In the genomic region with DNA sequence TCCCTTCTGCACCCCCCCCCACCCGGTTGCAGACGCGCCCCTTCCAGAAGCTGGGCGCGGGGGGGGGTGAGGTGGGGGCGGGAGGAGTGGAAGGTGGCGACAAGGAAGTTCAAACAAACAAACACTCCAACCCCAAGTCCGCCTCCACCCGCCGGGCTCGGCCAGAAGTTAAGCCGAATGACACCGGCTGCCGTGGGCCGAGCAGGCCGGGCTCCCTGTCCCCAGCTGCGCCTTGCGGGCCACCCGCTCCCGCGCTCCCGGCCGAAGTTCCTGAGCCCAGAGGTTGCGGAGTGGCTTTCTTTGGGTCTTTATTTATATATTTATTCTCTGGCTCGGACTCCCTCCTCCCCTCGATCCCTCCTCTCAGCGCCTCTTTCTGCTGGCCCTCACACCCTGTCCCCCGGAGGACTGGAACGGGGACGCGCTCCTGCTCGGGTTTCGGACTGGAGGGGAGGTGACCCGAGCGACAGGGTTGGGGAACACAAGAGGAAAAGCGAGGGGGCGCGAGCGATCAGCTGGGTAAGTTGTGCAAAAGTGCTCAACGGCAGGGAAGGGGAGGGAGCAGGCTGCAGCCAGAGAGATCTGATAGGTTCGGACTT, we compare ENCODE assay signal across 8 mouse cellular contexts. TPM values are rescaled to one million over a fixed set of nuclear protein-coding genes. Genes with fewer than 3 reads are reported as not detected.
DNase-seq lines count a peak whose midpoint lies in the region; ATAC-seq lines count a peak whose summit lies in the region.
"Had no signal": no experiment of that assay in that cellular context is flagged by ENCODE, and none has a peak within 500 bp of the region (broad histone marks: within the 10 kb centered on the region; RNA-seq: fewer than 3 reads in every experiment).

TSS of gene Pax7 (minus strand) at position 493 of the 599 bp plus-strand sequence.

- H3K9me3 ChIP-seq in kidney, embryonic 16.5 days (ENCODE audit: low read length), result no peaks in the 10 kb centered on the region
- H3K9me3 ChIP-seq in embryonic facial prominence, embryonic 11.5 days (replicated peaks; ENCODE audit: control insufficient read depth, low read length), result no peaks in the 10 kb centered on the region
- no peaks in the 10 kb centered on the region for H3K9me3 ChIP-seq in hindbrain, embryonic 13.5 days
- no peaks in the 10 kb centered on the region for H3K9me3 ChIP-seq in neural tube, embryonic 12.5 days

- no peak for DNase-seq in kidney, postnatal 36 days
- peak; percentile 62 for DNase-seq in embryonic facial prominence, embryonic 11.5 days (ENCODE audit: low spot score)
- DNase-seq in urinary bladder, postnatal 25 days (ENCODE audit: low spot score), result no peak
- DNase-seq in left cerebral cortex, adult 18-20 months (ENCODE audit: low spot score in 2 of 2), result no peak

- ATAC-seq in kidney, embryonic 16.5 days (ENCODE audit: low FRiP score, low TSS enrichment), result no peak
- 0 out of 2 replicates have a peak, but pooled peaks have one; percentile 5 for ATAC-seq in embryonic facial prominence, embryonic 11.5 days (replicated peaks; ENCODE audit: insufficient number of reproducible peaks, low FRiP score, low TSS enrichment, low read depth)
- no peak for ATAC-seq in hindbrain, embryonic 13.5 days (ENCODE audit: low FRiP score)
- ATAC-seq in neural tube, embryonic 12.5 days (ENCODE audit: low FRiP score, low read depth), result peak; percentile 48

- no peak within 1 kb of the TSS for H3K9ac ChIP-seq in kidney, embryonic 16.5 days (replicated peaks; ENCODE audit: low read length)
- peak within 1 kb of the TSS; percentile 60 for H3K9ac ChIP-seq in embryonic facial prominence, embryonic 11.5 days (replicated peaks; ENCODE audit: low read length)
- H3K9ac ChIP-seq in hindbrain, embryonic 13.5 days, result peak within 1 kb of the TSS; percentile 64
- H3K9ac ChIP-seq in neural tube, embryonic 12.5 days, result peak within 1 kb of the TSS; percentile 70

- peaks cover 100% of the 10 kb centered on the region for H3K27me3 ChIP-seq in kidney, embryonic 16.5 days (ENCODE audit: insufficient read depth, low read length)
- peaks cover 94% of the 10 kb centered on the region for H3K27me3 ChIP-seq in embryonic facial prominence, embryonic 11.5 days (ENCODE audit: control insufficient read depth, insufficient read depth, low read length)
- H3K27me3 ChIP-seq in hindbrain, embryonic 13.5 days, result peaks cover 99% of the 10 kb centered on the region
- peaks cover 86% of the 10 kb centered on the region for H3K27me3 ChIP-seq in neural tube, embryonic 12.5 days (replicated peaks)

- no peaks in the 10 kb centered on the region for H3K36me3 ChIP-seq in kidney, embryonic 16.5 days (ENCODE audit: insufficient read depth, low read length)
- H3K36me3 ChIP-seq in embryonic facial prominence, embryonic 11.5 days (replicated peaks; ENCODE audit: control insufficient read depth, insufficient read depth, low read depth, low read length), result no peaks in the 10 kb centered on the region
- H3K36me3 ChIP-seq in hindbrain, embryonic 13.5 days, result no peaks in the 10 kb centered on the region
- H3K36me3 ChIP-seq in neural tube, embryonic 12.5 days, result no peaks in the 10 kb centered on the region; the same call in 1 of the 2 replicates

- peak within 1 kb of the TSS; percentile 20 for H3K4me3 ChIP-seq in kidney, embryonic 16.5 days (ENCODE audit: low read length)
- peak within 1 kb of the TSS; percentile 39 for H3K4me3 ChIP-seq in embryonic facial prominence, embryonic 11.5 days (ENCODE audit: low read depth, low read length)
- H3K4me3 ChIP-seq in hindbrain, embryonic 13.5 days, result peak within 1 kb of the TSS; percentile 37
- peak within 1 kb of the TSS; percentile 54 for H3K4me3 ChIP-seq in neural tube, embryonic 12.5 days

- under 1% methylated on average over 35 of the region's 41 CpGs for WGBS in kidney, embryonic 16.5 days
- under 1% methylated on average over 35 of the region's 41 CpGs for WGBS in embryonic facial prominence, embryonic 11.5 days
- WGBS in hindbrain, embryonic 13.5 days, result under 1% methylated on average over 38 of the region's 41 CpGs
- under 1% methylated on average over 38 of the region's 41 CpGs for WGBS in neural tube, embryonic 12.5 days

- H3K4me1 ChIP-seq in kidney, embryonic 16.5 days (ENCODE audit: insufficient read depth, low read length), result peaks cover 11% of the 10 kb centered on the region
- peaks cover 9% of the 10 kb centered on the region for H3K4me1 ChIP-seq in embryonic facial prominence, embryonic 11.5 days (ENCODE audit: control insufficient read depth, insufficient read depth, low read length)
- H3K4me1 ChIP-seq in hindbrain, embryonic 13.5 days (replicated peaks), result peaks cover 65% of the 10 kb centered on the region
- peaks cover 84% of the 10 kb centered on the region for H3K4me1 ChIP-seq in neural tube, embryonic 12.5 days

- H3K27ac ChIP-seq in kidney, embryonic 16.5 days (ENCODE audit: low read length), result no peak within 1 kb of the TSS
- peak within 1 kb of the TSS; percentile 62 for H3K27ac ChIP-seq in embryonic facial prominence, embryonic 11.5 days (replicated peaks; ENCODE audit: low read depth, low read length)
- peak within 1 kb of the TSS; percentile 14; the same call in 1 of the 2 replicates for H3K27ac ChIP-seq in hindbrain, embryonic 13.5 days
- H3K27ac ChIP-seq in neural tube, embryonic 12.5 days, result peak within 1 kb of the TSS; percentile 47

- H3K4me2 ChIP-seq in kidney, embryonic 16.5 days (replicated peaks; ENCODE audit: low read depth, low read length), result peak within 1 kb of the TSS; percentile 35
- H3K4me2 ChIP-seq in embryonic facial prominence, embryonic 11.5 days (ENCODE audit: low read depth, low read length), result peak within 1 kb of the TSS; percentile 26
- H3K4me2 ChIP-seq in hindbrain, embryonic 13.5 days, result peak within 1 kb of the TSS; percentile 52
- peak within 1 kb of the TSS; percentile 67 for H3K4me2 ChIP-seq in neural tube, embryonic 12.5 days (replicated peaks)

RNA-seq across cellular contexts. Expression of gene Pax7, which starts in this region (rescaled TPM):
- 0.03 TPM in 1 of 2 replicates, not detected in the other for polyA plus RNA-seq in kidney, embryonic 16.5 days (2015; fragmentation: Nextera tagmentation; extraction: Ambion mirVana)
- 1.9 and 2.0 TPM in 2 replicates for polyA plus RNA-seq in embryonic facial prominence, embryonic 11.5 days (2014; fragmentation: Nextera tagmentation; extraction: Ambion mirVana)
- polyA plus RNA-seq in hindbrain, embryonic 13.5 days (2015; fragmentation: Nextera tagmentation; extraction: Ambion mirVana), result 0.84 and 1.6 TPM in 2 replicates
- polyA plus RNA-seq in neural tube, embryonic 12.5 days (2016; fragmentation: Nextera tagmentation; extraction: Ambion mirVana), result 2.3 and 2.7 TPM in 2 replicates
- not detected for total RNA-seq in left cerebral cortex, adult 18-20 months (2021)
- total RNA-seq: neutrophil, adult 5-6 weeks had no signal

Comparison
In these comparisons a context has a peak if more than half of its experiments do, and no peak if none do; other contexts are left out.
1. ATAC-seq: peak in embryonic facial prominence, embryonic 11.5 days (single experiment) and neural tube, embryonic 12.5 days (single experiment); none in kidney, embryonic 16.5 days (single experiment) and hindbrain, embryonic 13.5 days (single experiment).
2. Peak in every context shown above with its lines, with median percentiles within 50 percentile points of each other: H3K4me2 ChIP-seq and H3K4me3 ChIP-seq.